Mouse (Mus musculus) CH12F3 (cell line): ENCODE data around the gene Cit.

Experiments
- in situ Hi-C: fragments of 300-500 bp; cut with MboI; formaldehyde crosslinking; loops from 2 replicates; pipeline ENCODE4 v1.14.3; 2020; ENCODE audit warnings: low sequenced_read_pairs

The Cit gene

DNA sequence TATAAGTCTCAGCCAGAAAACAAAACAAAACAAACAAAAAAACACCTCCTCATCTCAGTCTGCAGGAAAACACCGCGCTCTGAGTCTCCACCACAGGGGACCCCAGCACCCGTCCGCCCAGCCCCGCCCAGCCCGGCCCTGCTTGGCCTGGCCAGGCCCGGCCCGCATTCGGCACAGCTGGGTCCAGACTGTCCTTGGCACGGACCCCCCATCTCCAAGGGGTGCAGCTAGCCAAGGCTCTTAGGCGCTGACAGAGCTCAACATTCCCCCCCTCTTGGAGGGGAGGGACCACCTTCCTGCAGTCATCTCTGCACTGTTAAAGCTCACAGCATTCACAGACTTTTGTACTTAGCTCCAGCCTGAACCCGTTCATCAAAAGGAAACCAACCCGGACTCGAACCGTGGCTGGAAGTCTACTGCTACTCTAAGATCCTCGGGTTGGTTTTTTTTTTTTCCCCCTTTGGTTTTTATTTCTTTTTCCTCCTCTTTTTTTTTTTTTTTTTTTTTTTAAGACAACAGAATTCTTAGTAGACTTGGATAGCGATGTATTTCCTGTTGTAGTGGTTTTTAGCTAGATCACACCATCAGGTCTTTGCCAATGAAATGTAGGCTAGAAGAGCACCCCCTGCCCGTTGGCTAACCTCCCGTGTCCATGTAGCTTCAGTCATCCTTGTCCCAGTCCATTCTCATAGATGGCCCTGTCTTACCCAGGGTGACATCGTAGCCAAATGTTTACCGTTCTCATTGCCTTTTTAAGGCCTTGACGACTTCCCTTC lies 161.4 kb downstream of the Cit start:
- in situ Hi-C loops = no loop called here

DNA sequence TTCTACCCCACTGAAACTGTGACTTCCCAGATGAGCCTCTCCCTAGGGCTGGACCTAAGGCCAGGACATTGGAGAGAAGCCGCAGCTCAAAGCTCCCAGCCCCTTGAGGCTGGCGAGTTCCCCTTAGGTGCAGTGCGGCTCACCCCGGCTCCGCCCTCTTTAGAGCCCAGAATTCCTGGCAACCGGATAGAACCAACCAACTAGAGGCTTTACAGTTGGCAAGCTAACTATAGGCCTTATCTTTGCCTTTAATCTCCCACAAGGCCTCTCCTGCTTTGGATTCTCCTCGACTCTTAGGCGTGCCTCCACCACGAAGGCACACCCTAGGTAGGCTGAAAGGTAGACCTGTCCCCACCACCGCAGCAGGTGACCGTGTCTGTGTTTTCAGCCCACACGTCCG lies 162.6 kb downstream of the Cit start:
- in situ Hi-C loops = no loop called here

DNA sequence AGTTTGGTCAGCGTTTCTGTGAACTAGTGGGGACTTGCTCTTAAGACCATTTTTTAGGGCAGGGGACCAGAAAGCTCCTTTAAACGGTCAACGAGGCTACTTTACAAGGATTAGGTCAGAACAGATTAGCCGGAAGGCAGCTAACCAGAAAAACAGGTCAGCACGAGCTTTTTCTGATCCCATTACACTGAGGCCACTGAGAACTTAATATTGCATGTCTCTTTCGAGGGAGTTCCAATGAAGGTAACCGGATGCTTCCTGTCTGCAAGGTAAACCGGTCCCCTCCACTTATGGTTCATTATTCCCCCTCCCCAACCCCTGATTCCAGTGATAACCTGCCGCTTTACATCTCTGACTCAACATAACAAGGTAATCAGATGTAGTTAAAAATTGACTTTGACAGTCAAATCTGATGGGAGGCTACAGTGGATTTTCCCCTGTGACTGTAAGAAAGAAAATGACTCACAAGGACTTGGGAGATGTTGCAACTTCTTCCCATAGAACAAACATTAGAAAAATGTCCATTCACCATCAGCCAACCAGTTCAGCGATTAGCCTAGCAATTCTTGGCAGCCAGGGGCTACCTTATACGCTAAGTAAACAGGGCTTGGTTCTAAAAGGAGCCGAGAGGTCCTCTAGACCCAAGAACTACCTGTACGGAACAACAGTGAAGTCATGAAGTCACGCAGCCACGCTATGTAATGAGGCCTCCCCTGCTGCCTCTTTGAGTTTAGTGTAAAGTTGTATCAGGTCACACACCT lies 164.2 kb downstream of the Cit start:
- in situ Hi-C loops = no loop called here

DNA sequence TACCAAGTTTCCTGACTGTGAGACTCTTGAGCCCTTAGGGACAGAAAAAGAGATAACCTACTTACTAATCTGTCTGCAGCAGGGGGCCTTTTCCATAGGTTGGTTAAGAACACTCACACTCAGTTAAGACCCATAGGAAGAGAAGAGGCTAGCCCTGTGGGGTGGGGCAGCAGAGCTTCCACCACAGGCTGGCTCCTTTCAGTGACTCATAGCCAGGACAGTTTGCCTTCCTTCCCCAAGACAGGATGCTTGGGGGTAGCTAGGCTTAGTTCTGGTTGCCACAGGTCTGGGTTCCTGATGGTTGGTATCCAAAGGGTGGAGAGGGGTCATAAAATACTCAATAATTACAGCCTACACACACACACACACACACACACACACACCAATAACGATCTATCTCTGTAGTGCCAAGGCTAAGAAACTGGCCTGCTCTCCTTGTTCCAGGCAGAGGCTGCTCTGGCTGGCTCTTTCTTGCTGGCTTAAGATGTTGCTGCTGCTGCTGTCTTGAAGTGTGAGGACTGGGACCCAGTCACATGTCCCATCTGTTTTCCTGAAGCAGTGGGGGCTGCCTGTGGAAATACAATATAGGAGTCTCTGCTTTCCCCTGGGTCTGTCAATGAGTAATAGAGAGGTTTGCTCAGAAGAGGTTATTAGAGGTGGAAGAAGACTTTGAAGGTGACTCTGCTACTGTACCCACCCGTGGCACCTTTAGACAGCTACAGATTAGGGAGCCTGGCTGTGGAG lies 165.0 kb downstream of the Cit start:
- in situ Hi-C loops = no loop called here

DNA sequence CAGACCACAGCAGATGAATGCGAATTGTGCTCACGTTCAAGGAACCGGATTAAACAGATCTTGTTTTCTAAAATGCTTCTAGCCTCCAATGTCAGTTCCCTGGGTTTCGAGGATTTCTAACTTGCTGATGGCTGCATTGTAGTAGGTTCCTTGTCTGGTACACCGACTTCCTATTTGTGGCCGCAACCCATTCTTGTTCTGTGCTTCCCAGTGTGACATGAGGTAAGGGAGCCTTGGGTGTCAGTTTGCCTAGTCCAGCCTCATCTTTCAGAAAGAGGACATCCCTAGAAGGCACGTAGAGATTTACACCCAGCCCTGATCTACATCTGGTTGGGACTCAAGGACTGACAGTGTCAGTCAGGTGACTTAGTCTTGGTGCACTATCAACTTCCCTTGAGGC lies 166.6 kb downstream of the Cit start:
- in situ Hi-C loops = no loop called here

DNA sequence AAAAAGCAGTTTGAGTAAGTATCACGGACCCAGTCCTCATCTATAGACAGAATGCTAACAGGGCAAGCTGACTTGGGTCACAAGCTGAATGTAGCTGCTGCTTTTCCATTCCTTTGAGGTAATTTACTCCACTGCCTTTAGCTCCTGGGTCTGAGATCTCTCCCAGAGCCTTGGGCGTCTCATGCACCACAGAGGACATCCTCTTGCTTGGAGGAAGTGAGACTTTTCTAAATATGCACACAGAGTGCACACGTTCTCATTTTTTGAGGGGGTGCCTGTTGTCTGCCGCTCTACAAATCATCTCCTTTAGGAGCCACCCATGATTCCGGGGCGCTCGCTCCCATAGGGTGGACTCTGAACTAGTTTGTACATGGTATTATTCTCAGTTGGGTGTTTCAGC lies 167.4 kb downstream of the Cit start:
- in situ Hi-C loops = no loop called here

DNA sequence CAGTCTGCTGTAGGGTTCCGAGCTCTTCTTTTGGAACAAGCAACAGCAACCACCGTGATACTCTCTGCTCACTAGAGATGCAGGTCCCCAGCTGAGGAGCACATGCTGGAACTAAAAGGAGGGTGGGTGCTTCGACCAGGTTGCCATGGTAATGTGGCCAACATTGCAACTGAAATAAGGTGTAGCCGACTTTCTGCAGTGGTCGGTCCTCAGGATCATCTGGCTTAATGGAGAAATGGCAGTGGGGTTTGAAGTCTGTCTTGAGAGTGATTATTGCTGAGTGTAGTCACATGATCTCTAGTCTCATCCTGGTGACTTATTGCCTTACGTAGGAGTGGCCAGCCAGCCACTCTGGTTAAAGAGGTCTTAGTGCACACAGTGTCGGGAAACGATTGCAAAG lies 168.7 kb downstream of the Cit start:
- in situ Hi-C loops = no loop called here

DNA sequence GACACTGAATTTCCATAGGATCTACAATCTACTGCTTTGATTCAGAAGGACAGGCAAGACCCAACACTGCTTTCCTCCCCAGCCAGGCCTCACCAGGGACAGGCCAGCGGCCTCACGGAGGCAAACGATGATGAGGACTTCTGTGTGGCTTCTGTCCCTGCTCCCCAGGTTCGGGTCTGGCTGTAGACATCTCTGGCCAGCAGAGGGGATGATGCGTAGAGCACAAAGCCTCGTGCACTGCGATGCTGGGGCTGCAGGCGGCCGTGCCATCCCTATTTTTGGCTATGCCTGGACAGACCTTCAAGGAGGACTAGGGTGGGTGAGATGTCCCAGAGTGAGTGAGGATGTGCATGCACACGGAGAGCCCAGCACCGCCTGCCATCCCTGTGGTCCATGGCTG lies 169.2 kb downstream of the Cit start:
- in situ Hi-C loops = no loop called here

DNA sequence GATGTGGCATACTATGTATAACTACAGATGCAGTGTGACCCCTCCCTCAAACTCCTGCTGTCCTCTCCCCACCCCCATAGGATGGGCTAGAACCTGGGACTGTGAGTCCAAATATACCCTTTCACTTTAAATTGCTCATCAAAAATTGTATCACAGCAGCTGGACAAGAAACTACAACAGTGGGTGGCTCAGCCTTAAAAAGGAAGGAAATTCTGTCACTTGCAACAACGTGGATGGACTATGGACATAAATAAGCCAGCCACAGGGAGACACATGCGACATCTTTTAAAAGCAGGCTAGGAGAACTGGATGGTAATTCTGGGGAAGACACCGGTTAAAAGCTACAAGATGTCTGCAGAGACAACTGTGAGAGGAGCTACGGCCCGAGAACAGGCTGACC lies 171.5 kb downstream of the Cit start:
- in situ Hi-C loops = no loop called here

DNA sequence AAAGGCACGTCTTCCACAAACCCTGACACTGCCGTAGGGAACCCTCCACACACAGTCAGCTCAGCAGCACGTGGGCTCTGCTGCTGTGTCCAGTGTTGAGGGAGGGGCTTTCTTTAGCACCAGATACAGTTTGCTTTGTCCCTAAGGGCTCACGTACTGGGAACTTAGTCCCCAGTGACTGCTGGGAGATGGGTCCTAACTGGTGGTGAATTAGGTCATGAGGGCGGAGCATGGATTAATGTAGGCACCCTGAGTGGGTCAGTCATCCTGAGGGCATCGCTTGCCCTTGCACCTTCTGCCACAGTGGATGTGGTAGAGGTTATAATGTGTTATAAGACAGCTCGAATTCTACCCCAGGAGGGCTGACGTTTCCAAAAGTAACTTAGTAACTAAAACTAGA lies 172.3 kb downstream of the Cit start:
- in situ Hi-C loops = no loop called here

DNA sequence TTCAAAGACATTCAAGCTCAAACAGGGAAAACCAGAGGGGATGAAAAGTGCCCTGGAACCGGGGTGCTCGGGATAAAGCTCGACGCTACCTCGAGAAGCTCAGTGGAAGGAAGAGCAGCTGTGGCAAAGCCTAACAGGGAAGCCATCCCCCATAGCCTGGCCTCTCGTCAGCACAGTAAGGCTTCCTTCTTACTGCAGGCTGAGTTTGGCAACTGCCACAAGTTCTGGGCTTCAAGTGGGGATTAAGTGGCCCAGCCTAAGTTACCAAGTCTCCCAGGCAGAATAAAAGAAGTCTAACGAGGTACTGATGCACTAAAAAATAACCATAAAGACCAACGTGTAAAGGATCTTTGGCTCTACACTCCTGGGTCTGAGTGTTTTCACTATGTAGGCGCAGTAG lies 173.1 kb downstream of the Cit start:
- in situ Hi-C loops = no loop called here

DNA sequence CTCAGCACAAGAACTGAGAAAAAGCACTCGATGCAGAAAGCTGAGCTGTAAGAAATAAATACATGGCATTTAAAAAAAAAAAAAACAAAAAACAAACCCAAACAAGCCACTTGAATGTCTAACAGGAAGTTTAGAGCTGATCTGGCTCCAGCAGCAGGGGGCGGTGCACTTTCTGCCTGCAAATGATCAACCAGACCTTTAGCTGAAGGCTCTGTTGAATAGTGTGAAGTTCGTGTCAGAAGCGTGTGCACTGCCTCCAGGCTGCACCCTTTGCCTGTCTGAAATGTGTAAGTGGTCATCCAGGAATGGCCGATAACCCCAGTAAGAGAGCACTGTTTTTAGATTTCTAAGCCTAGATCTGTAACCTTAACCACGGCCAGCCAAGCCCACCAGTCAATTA lies 173.7 kb downstream of the Cit start:
- in situ Hi-C loops = no loop called here

DNA sequence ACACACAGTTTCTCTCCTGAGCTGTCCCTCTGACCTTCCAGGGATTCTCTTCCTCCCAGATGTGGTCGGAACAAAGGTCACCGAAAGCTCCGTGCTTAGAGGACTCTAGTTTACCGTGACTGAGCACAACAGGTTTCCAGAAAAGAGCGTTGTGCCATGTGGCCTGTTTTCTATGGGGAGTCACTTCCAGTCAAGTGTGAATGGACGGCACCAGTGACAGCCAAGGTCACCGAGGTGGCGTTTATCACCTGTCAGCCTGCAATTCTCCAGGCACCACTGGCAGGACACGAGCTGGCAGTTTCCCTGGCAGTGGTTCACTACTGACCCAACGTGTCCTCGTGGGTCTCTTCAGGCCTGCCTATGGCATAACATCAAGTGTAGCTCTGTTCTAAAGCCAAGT lies 174.3 kb downstream of the Cit start:
- in situ Hi-C loops = no loop called here

DNA sequence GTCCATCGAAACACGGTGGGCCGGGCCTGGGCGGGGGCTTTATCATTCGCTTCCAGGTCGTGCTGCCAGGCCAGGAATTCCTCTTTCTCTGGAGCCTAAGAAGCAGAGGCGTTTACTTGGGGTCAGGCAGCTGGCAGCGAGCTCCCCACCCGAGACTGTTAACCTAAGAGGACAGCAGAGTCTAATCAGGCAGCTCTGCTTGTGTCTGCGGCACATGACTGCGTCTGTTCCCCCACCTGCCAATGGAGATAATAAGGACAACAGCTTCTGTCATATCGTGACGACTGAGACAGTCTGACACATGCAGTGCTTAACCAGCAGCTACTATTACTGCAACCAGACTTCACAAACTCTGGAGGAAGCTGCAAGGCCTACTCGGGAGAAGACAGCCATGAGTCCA lies 176.5 kb downstream of the Cit start:
- in situ Hi-C loops = no loop called here

DNA sequence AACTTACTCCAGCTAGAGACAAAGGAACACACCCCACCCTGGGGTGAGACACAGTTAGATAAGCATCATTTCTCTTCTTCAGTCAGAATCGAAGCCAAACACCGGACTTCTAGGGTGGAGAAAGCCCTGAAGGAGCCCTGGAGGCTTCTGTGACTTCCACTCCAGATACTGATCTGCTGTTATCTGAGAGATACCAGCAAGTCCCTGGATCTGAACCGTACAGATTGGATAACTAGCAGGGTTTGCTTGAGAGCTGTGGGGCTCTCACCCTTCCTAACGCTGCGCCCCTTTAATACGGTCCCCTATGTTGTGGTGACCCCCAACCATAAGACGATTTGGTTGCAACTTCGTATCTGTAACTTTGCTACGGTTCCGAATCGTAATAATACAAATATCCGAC lies 177.1 kb downstream of the Cit start:
- in situ Hi-C loops = no loop called here

DNA sequence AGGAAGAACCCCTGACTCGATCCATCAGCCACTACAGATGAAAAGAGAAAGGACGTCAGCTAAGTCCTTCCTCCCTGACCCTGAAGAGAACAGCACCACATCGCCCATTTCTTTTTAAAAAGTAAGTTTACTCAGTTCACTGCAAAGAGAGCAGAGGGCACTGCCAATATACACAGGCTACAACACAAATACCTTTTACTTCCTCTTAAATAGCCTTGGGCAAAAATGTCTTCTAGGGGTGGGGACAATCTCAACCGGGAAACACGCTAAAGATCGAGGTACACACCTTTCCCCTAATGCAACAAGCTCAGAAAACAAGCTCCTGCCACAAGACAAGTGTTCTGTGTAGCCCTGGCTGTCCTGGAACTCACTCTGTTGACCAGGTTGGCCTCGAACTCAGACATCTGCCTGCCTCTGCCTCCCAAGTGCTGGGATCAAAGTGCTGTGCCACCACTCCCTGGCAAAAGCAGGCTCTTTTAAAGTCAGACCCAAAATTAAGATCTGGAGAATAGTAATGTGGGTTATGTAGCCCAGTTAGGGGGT lies 177.7 kb downstream of the Cit start:
- in situ Hi-C loops = no loop called here

DNA sequence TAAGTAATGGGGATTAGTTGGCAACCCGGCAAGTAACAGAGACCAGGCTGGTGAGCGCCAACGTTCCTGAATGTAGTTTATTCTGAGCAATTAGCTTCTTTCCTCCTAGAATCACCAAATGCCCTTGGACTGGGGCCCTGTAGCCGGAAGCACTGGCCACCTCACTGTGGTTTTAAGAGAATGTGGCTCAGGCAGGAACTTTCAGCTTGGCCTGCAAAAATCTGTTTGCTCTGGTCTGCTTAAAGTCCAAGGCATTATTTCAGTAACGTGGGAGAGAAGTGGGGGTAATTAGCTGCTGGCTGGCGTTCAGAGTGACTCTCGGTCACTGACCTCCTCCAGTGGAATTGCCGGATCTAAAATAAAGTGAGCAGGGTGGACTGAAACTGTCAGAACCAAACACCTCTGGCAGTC lies 178.2 kb downstream of the Cit start:
- in situ Hi-C loops = no loop called here

DNA sequence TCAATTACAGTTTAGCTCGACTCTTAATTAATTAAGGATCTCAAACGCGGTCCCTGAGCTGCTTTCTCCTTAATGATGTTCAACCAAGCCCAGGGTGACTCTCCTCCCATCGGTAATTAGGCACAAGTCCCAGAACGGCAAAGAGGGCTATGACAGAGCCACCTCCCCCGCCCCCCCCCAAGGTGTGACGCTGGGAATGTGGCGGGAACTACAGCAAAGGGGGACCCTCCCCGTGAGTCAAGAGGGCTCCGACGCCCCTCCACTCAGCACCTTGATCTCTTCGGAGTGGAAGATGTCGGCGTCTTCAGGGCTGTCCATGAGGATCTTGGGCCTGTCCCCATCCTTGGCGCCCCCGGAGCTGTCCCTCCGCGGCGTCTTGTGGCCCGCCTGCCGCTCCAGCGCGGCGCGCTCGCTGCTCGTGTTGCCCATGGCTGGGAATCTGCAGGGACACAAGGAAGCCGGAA lies 178.8 kb downstream of the Cit start:
- in situ Hi-C loops = no loop called here

DNA sequence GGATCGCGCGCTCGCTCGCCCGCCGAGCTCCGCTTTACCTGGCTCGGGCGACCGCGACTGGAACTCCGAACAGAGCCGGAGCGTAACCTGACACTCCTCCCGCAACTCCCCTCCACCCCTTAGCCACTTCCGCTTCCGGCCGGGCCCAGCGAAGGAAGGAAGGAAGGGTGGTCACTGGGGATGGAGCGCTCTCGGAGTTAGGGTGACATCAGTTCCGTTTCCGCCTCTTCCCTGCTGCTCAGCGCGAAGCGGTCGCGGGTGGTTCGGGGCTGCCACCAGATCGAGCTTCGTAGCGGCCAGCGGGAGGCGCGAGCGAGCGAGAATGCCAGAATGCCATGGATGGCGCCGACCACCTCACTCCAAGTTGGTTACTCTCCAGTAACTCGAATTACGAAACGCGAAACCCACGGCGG lies 179.3 kb downstream of the Cit start, which contains the start of gene Prkab1:
Prkab1 (minus strand) TSS at position 182 of the 413 bp plus-strand sequence.
- in situ Hi-C loops = no loop called here

DNA sequence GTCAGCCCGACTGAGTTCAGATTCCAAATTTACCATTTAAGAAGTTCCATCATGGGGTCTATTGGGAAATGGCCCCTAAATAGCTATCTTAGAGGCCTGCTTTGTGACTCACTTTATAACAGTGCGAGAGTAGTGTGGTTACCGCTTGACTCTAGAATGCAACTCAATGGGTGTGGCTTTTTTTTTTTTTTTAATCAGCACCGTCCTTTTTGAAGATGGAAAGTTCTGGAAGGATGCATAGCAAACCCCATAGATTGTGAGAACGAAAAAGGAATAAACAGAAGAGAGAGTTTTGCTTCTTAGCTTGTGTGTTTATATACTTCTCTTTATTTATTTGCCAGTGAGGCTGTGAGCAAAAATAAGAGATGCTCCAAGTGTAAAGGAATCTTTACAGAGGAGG lies 181.0 kb downstream of the Cit start:
- in situ Hi-C loops = loop anchor here (25.0 kb wide), 1 partner anchor 1036 kb away; no protein-coding TSS in a partner anchor

DNA sequence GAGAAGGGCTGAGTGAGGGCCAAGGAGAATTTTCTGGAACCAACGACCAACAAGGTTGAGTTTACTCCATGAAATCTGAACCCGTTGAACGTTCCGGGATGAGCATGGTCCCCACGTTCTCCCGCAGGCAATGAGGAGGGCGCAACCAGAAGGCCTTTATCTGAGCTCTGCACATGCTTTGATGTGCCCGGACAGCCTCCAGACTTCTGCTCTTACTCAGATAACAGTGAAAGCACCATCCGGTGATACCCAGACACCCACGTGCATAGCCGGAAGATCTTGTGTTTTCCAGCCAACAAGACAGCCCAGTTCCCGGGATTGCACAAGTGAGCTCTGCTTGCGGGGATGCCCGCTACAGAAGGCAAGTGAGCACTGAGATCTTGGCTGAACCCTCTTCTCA lies 181.5 kb downstream of the Cit start:
- in situ Hi-C loops = loop anchor here (25.0 kb wide), 1 partner anchor 1036 kb away; no protein-coding TSS in a partner anchor
